Mouse (Mus musculus) cerebellum, postnatal 25 days (tissue): ENCODE measurements around the gene Epha1.
A peak's percentile ranks its signal among the peaks of the same experiment; 100 is the strongest.

Experiments
- DNase-seq, 2 experiments: peaks; one replicate each; pipeline ENCODE4 v3.0.0; 2021; ENCODE audit warnings: mixed read lengths in 2 of 2

Gene Epha1

GRCm38 (mm10) chr6:42373669-42374430, 782 bp upstream of the Epha1 start:
- peak in 1 of 2 experiments; percentile 11 for DNase-seq

- peak in 1 of 2 experiments; percentile 6 for DNase-seq
These were observed 650 bp downstream of the Epha1 start for GRCm38 (mm10) chr6:42372421-42372815.

GRCm38 (mm10) chr6:42372001-42372400, 1.1 kb downstream of the Epha1 start:
- no peak for DNase-seq

- peak; percentile 7 to 8 for DNase-seq
These were observed 2.3 kb downstream of the Epha1 start for GRCm38 (mm10) chr6:42370630-42371363.

- no peak for DNase-seq
These were observed 3.2 kb downstream of the Epha1 start for GRCm38 (mm10) chr6:42369870-42370269.

GRCm38 (mm10) chr6:42365215-42365614, 7.9 kb downstream of the Epha1 start:
- DNase-seq, result no peak

- peak in 1 of 2 experiments; percentile 8 for DNase-seq
These were observed 8.5 kb downstream of the Epha1 start for GRCm38 (mm10) chr6:42364607-42365006.

GRCm38 (mm10) chr6:42364066-42364465, 9.0 kb downstream of the Epha1 start:
- DNase-seq, result no peak

- peak in 1 of 2 experiments; percentile 36 for DNase-seq
These were observed 10.1 kb downstream of the Epha1 start for GRCm38 (mm10) chr6:42362974-42363373.

GRCm38 (mm10) chr6:42362497-42362896, 10.6 kb downstream of the Epha1 start:
- no peak for DNase-seq

GRCm38 (mm10) chr6:42362074-42362473, 11.0 kb downstream of the Epha1 start:
- DNase-seq, result no peak

- DNase-seq, result no peak
These were observed 11.8 kb downstream of the Epha1 start for GRCm38 (mm10) chr6:42361041-42361895.

GRCm38 (mm10) chr6:42360231-42360840, 12.7 kb downstream of the Epha1 start:
- DNase-seq, result no peak

GRCm38 (mm10) chr6:42359364-42360147, 13.5 kb downstream of the Epha1 start:
- DNase-seq, result no peak

GRCm38 (mm10) chr6:42358901-42359300, 14.2 kb downstream of the Epha1 start:
- DNase-seq, result peak in 1 of 2 experiments; percentile 13

- peak in 1 of 2 experiments; percentile 7 for DNase-seq
These were observed 15.2 kb downstream of the Epha1 start for GRCm38 (mm10) chr6:42357901-42358300.

- DNase-seq, result no peak
These were observed 16.2 kb downstream of the Epha1 start for GRCm38 (mm10) chr6:42356913-42357312.

GRCm38 (mm10) chr6:42355794-42356600, 17.1 kb downstream of the Epha1 start:
- DNase-seq, result no peak

- DNase-seq, result no peak
These were observed 17.7 kb downstream of the Epha1 start for GRCm38 (mm10) chr6:42355366-42355765.

- DNase-seq, result peak; percentile 26 to 35
These were observed 18.7 kb downstream of the Epha1 start for GRCm38 (mm10) chr6:42354076-42355019.
